Mouse (Mus musculus) liver, adult 2 months (tissue): ENCODE measurements around the gene Kcne1. TPM values are rescaled to one million over a fixed set of nuclear protein-coding genes. Genes with fewer than 3 reads are reported as not detected.

ENCODE experiments used
- DNase-seq: peaks from one replicate; pipeline ENCODE4 v3.0.0-alpha.2; 2011; ENCODE audit warnings: low read depth, low spot score; ENCODE audit errors: extremely low read depth
- H3K27ac ChIP-seq: fragments of 200-500 bp; replicated peaks from 2 replicates; pipeline ENCODE4 v1.5.1; 2012; ENCODE audit warnings: low read depth, mild to moderate bottlenecking, control low read depth, inconsistent platforms, low read length; ENCODE audit not compliant: insufficient read depth
- H3K27me3 ChIP-seq: fragments of 200-500 bp; 2 replicates; pipeline ENCODE4 v1.6.1; 2012; ENCODE audit warnings: mild to moderate bottlenecking, moderate library complexity, low read length, inconsistent platforms; ENCODE audit not compliant: control insufficient read depth, insufficient read depth
- H3K36me3 ChIP-seq: fragments of 200-500 bp; 2 replicates; pipeline ENCODE4 v1.6.1; 2012; ENCODE audit warnings: low read length, inconsistent platforms; ENCODE audit not compliant: control insufficient read depth, insufficient read depth
- H3K4me1 ChIP-seq: fragments of 200-500 bp; 2 replicates; pipeline ENCODE4 v1.6.1; 2011; ENCODE audit warnings: low read length; ENCODE audit not compliant: control insufficient read depth, insufficient read depth
- H3K4me3 ChIP-seq: fragments of 200-500 bp; 2 replicates; pipeline ENCODE4 v1.5.1; 2011; ENCODE audit warnings: low read depth, mild to moderate bottlenecking, control low read depth, low read length, moderate library complexity; ENCODE audit not compliant: insufficient read depth
- H3K79me2 ChIP-seq: fragments of 200-500 bp; 2 replicates; pipeline ENCODE4 v1.6.1; 2012; ENCODE audit warnings: inconsistent platforms, mild to moderate bottlenecking, low read length, moderate library complexity; ENCODE audit not compliant: control insufficient read depth, insufficient read depth
- H3K9ac ChIP-seq: fragments of 200-500 bp; 2 replicates; pipeline ENCODE4 v1.6.1; 2012; ENCODE audit warnings: low read depth, mild to moderate bottlenecking, control low read depth, inconsistent platforms, low read length
- CTCF ChIP-seq: fragments of 200-500 bp; IDR thresholded peaks from 2 replicates; pipeline ENCODE4 v1.5.1; 2011; ENCODE audit warnings: low read depth, low read length, control low read depth
- POLR2A ChIP-seq: fragments of 200-500 bp; IDR thresholded peaks from 2 replicates; pipeline ENCODE4 v1.6.1; 2011; ENCODE audit warnings: low read length, control low read depth; ENCODE audit not compliant: insufficient read depth; ENCODE audit errors: extremely low read depth
- WGBS: fragments of 180-500 bp; shearing (Covaris S2); methylation state at CpG from one replicate; pipeline ENCODE4 v1.1.7; 2018; 5-methylcytosine and 5-hydroxymethylcytosine counted together
- polyA plus RNA-seq: library from polyadenylated mRNA; depleted of rRNA; stranded (reverse); fragments of >200 nt; gene quantifications from 2 replicates; pipeline ENCODE4 v1.2.3, GENCODE M21; 2012; rRNA removed
- total RNA-seq: library from RNA; depleted of rRNA; stranded (reverse); fragments of >200 nt; gene quantifications from 2 replicates; pipeline ENCODE4 v1.2.3, GENCODE M21; 2014; rRNA removed

Kcne1 gene
- total and polyA plus RNA-seq, 2 experiments, result not detected

GRCm38 (mm10) chr16:92302506-92302905 is 56.8 kb downstream of the Kcne1 start:
- no peak for DNase-seq
- TF ChIP-seq POLR2A (no peak), CTCF (no peak)
- H3K79me2 ChIP-seq, result no peaks in the 10 kb centered on the region; the same call in 1 of the 2 replicates
- no peak overlapping the region for H3K4me3 ChIP-seq
- WGBS, result 82% methylated on average over 5 of the region's 5 CpGs
- no peak overlapping the region for H3K9ac ChIP-seq
- H3K27ac ChIP-seq, result no peak overlapping the region
- no peaks in the 10 kb centered on the region for H3K27me3 ChIP-seq
- peaks cover 3% of the 10 kb centered on the region; the same call in 1 of the 2 replicates for H3K36me3 ChIP-seq
- H3K4me1 ChIP-seq, result peaks cover 9% of the 10 kb centered on the region

- H3K27me3 ChIP-seq, result no peaks in the 10 kb centered on the region
- DNase-seq, result no peak
- no peaks in the 10 kb centered on the region; the same call in 1 of the 2 replicates for H3K79me2 ChIP-seq
- H3K9ac ChIP-seq, result peak overlapping the region; percentile 81
- H3K4me1 ChIP-seq, result peaks cover 9% of the 10 kb centered on the region
- H3K4me3 ChIP-seq, result peak overlapping the region; percentile 71
- TF ChIP-seq CTCF, result no peak
- H3K36me3 ChIP-seq, result peaks cover 3% of the 10 kb centered on the region; the same call in 1 of the 2 replicates
- H3K27ac ChIP-seq, result no peak overlapping the region
- 51% methylated on average over 5 of the region's 5 CpGs for WGBS
These were observed 57.3 kb downstream of the Kcne1 start for GRCm38 (mm10) chr16:92301989-92302388.

GRCm38 (mm10) chr16:92301412-92301806 is 57.9 kb downstream of the Kcne1 start:
- TF ChIP-seq CTCF (no peak), POLR2A (no peak)
- whole genome bisulfite sequencing, result 2% methylated on average over 12 of the region's 12 CpGs
- H3K27me3 ChIP-seq, result no peaks in the 10 kb centered on the region
- peaks cover 9% of the 10 kb centered on the region for H3K4me1 ChIP-seq
- peak overlapping the region; percentile 56 for H3K27ac ChIP-seq
- peak overlapping the region; percentile 81 for H3K9ac ChIP-seq
- no peak for DNase-seq
- H3K4me3 ChIP-seq, result peak overlapping the region; percentile 71
- peaks cover 1% of the 10 kb centered on the region; the same call in 1 of the 2 replicates for H3K36me3 ChIP-seq
- no peaks in the 10 kb centered on the region; the same call in 1 of the 2 replicates for H3K79me2 ChIP-seq

GRCm38 (mm10) chr16:92300649-92301411 is 58.4 kb downstream of the Kcne1 start, which contains the start of gene Smim11:
Gene Smim11, plus strand, starts transcription at chr16:92301286.
- Histone ChIP-seq H3K27me3 (no peaks in the 10 kb centered on the region), H3K4me3 (peak within 1 kb of the TSS; percentile 71), H3K4me1 (peaks cover 9% of the 10 kb centered on the region), H3K9ac (peak within 1 kb of the TSS; percentile 81), H3K36me3 (no peaks in the 10 kb centered on the region; the same call in 1 of the 2 replicates), H3K79me2 (no peaks in the 10 kb centered on the region; the same call in 1 of the 2 replicates), H3K27ac (peak within 1 kb of the TSS; percentile 56)
- TF ChIP-seq POLR2A, result 0 out of 2 replicates have a peak, but pooled peaks have one; percentile 56
- TF ChIP-seq CTCF, result no peak
- peak; percentile 95 for DNase-seq
- WGBS, result 6% methylated on average over 32 of the region's 32 CpGs

Other genes with a start within 250 kb of the Kcne1 start
- not detected in 2 replicates for gene Kcne2, start 67.1 kb downstream of the Kcne1 start, total RNA-seq
- not detected in 2 replicates for gene Kcne2, start 67.1 kb downstream of the Kcne1 start, polyA plus RNA-seq
- gene Smim11, start 58.2 kb downstream of the Kcne1 start, total RNA-seq, result 17.4 and 22.3 TPM in 2 replicates
- 13.6 and 19.2 TPM in 2 replicates for gene Smim11, start 58.2 kb downstream of the Kcne1 start, polyA plus RNA-seq
- gene Fam243, start 38.0 kb downstream of the Kcne1 start, total RNA-seq, result not detected in 2 replicates
- gene Fam243, start 38.0 kb downstream of the Kcne1 start, polyA plus RNA-seq, result not detected in 2 replicates
- 12.8 and 14.0 TPM in 2 replicates for gene Rcan1, start 111.4 kb upstream of the Kcne1 start, total RNA-seq
- gene Rcan1, start 111.4 kb upstream of the Kcne1 start, polyA plus RNA-seq, result 7.8 and 8.2 TPM in 2 replicates
- 0.09 and 0.13 TPM in 2 replicates for gene Clic6, start 126.3 kb upstream of the Kcne1 start, total RNA-seq
- 0.04 and 0.06 TPM in 2 replicates for gene Clic6, start 126.3 kb upstream of the Kcne1 start, polyA plus RNA-seq